Mouse (Mus musculus) spleen, adult 2 months (tissue): ENCODE results near the gene Raet1e. TPM values are rescaled to one million over a fixed set of nuclear protein-coding genes. Genes with fewer than 3 reads are reported as not detected.
"Not testable (repeated sequence)": the region's sequence is repeated elsewhere in the genome, so short reads cannot be mapped to it uniquely, and the experiment has no call there.

Experiments
- DNase-seq, 2 experiments: peaks; one replicate each; pipeline versions ENCODE4 v3.0.0 to v3.0.0-alpha.2; 2012 to 2021; ENCODE audit warnings: low spot score in 2 of 2, low read depth in 1 of 2
- H3K27ac ChIP-seq: fragments of 200-500 bp; 2 replicates; pipeline ENCODE4 v1.5.1; 2012; ENCODE audit warnings: low read length, inconsistent platforms; ENCODE audit not compliant: insufficient read depth
- H3K27me3 ChIP-seq: fragments of 200-500 bp; 2 replicates; pipeline ENCODE4 v1.6.1; 2012; ENCODE audit warnings: mild to moderate bottlenecking, moderate library complexity, low read length, inconsistent platforms; ENCODE audit not compliant: control insufficient read depth, insufficient read depth
- H3K36me3 ChIP-seq: fragments of 200-500 bp; 2 replicates; pipeline ENCODE4 v1.6.1; 2012; ENCODE audit warnings: mild to moderate bottlenecking, low read length, inconsistent platforms; ENCODE audit not compliant: control insufficient read depth, insufficient read depth
- H3K4me1 ChIP-seq: fragments of 200-500 bp; 2 replicates; pipeline ENCODE4 v1.6.1; 2011; ENCODE audit warnings: inconsistent platforms; ENCODE audit not compliant: control insufficient read depth, insufficient read depth, insufficient read length
- H3K4me3 ChIP-seq: fragments of 200-500 bp; 2 replicates; pipeline ENCODE4 v1.5.1; 2011; ENCODE audit warnings: mild to moderate bottlenecking, inconsistent platforms; ENCODE audit not compliant: insufficient read depth, insufficient read length; ENCODE audit errors: extremely low read depth
- CTCF ChIP-seq: fragments of 200-500 bp; IDR thresholded peaks from 2 replicates; pipeline ENCODE4 v1.5.1; 2011; ENCODE audit warnings: mild to moderate bottlenecking, inconsistent platforms; ENCODE audit not compliant: insufficient read depth, insufficient read length, insufficient replicate concordance; ENCODE audit errors: extremely low read depth
- WGBS: fragments of 180-500 bp; shearing (Covaris S2); methylation state at CpG from one replicate; pipeline ENCODE4 v1.1.7; 2018; 5-methylcytosine and 5-hydroxymethylcytosine counted together
- polyA plus RNA-seq: library from polyadenylated mRNA; depleted of rRNA; stranded (reverse); fragments of >200 nt; gene quantifications from 2 replicates; pipeline ENCODE4 v1.2.3, GENCODE M21; 2012; rRNA removed

Raet1e gene
- polyA plus RNA-seq, 1 experiment, result 0.14 TPM

- H3K27ac ChIP-seq, H3K4me3 ChIP-seq, H3K36me3 ChIP-seq, H3K4me1 ChIP-seq, H3K27me3 ChIP-seq: not testable (repeated sequence)
- 0% methylated on average over 9 of the region's 11 CpGs for WGBS
- TF ChIP-seq CTCF, result peak; percentile 61; the same call in 1 of the 2 replicates
- DNase-seq, result peak in 1 of 2 experiments; percentile 41
Observed at GRCm38 (mm10) chr10:22402225-22402917, 244.0 kb downstream of the Raet1e start.

DNA sequence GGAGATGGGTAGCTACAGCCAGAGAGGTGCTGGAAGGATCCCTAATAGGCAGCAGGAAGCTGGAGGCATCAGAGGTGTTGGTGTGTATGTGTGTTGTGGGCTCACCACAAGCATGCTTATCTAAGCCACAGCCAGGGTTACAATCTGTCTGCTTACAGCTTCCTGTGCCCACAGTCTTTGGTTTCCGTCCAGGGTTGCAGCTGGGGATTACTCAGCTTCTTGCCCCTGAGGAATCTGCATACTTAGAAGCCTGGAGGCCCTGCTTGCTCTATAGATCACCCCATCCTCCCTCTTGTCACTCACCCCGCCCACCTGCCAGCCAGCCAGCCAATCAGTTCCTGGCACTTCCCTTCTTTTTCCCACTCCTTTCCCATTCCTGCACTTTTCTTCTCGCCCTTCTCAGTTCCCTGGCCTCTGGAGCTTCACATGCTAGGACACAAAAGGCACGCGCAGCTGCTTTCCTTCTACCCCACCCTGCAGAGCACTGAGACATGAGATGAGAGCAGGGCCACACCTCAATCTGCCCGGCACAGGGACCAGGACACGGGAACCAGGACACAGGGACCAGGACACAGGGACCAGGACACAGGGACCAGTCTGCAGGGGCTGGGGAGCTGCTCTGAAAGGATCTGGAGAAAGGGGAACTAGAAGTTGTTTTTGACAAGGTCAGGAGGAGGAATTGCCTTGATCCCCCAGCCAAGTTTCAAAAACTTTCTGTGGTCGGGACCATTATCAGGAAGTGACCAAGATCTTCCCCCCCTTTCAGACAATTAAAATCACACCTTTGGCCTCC lies 255.5 kb downstream of the Raet1e start:
- H3K27ac ChIP-seq, DNase-seq, H3K4me1 ChIP-seq, H3K4me3 ChIP-seq, H3K36me3 ChIP-seq, H3K27me3 ChIP-seq: not testable (repeated sequence)
- 20% methylated on average over 1 of the region's 8 CpGs for WGBS

Other genes starting within 250 kb of the Raet1e start
- not detected in 2 replicates for gene 4930444G20Rik, start 90.5 kb upstream of the Raet1e start, polyA plus RNA-seq
- 4.5 and 4.8 TPM in 2 replicates for gene E030030I06Rik, start 9.3 kb upstream of the Raet1e start, polyA plus RNA-seq
- 0.08 TPM in 1 of 2 replicates, not detected in the other for gene H60b, start within 50 bp of the Raet1e start, polyA plus RNA-seq
- gene Raet1d, start 202.0 kb downstream of the Raet1e start, polyA plus RNA-seq, result not detected in 2 replicates